Mouse (Mus musculus) cerebellum, adult (tissue): ENCODE data around the gene Sp9.

Source experiments
- ATAC-seq: cut with Nextera tagmentation; 2 replicates; pipeline ENCODE4 v1.9.2; 2017; ENCODE audit warnings: mild to moderate bottlenecking, moderate library complexity, mixed read lengths; ENCODE audit not compliant: insufficient number of reproducible peaks, low FRiP score, low TSS enrichment

The Sp9 gene

GRCm38 (mm10) chr2:73271459-73272161 lies at the start of gene Sp9:
Sp9 (plus strand) TSS chr2:73271925.
- ATAC-seq: no peak

GRCm38 (mm10) chr2:73231081-73231480 lies 40.6 kb upstream of the Sp9 start:
- no peak for ATAC-seq

GRCm38 (mm10) chr2:73241299-73241698 lies 30.4 kb upstream of the Sp9 start:
- ATAC-seq: no peak

DNA sequence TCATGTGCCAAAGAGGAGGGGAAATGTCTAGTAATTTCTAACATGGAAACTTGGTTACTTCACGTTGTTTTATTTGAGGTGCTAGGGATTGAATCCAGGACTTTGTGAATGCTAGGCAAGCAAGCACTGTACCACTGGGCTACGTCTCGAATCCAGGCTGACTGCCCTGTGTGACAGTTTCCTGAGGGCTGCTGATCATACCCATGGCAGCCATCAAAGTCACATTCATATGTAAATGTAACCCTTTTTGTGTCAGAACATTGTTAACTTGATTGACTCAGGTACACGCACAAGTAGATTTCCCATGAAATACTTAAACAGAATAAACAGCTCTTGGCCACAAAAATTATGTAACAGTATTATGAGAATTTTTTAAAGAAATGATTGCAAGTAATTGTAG lies 23.0 kb upstream of the Sp9 start:
- ATAC-seq: no peak

GRCm38 (mm10) chr2:73263172-73263765 lies 8.5 kb upstream of the Sp9 start:
- no peak for ATAC-seq

DNA sequence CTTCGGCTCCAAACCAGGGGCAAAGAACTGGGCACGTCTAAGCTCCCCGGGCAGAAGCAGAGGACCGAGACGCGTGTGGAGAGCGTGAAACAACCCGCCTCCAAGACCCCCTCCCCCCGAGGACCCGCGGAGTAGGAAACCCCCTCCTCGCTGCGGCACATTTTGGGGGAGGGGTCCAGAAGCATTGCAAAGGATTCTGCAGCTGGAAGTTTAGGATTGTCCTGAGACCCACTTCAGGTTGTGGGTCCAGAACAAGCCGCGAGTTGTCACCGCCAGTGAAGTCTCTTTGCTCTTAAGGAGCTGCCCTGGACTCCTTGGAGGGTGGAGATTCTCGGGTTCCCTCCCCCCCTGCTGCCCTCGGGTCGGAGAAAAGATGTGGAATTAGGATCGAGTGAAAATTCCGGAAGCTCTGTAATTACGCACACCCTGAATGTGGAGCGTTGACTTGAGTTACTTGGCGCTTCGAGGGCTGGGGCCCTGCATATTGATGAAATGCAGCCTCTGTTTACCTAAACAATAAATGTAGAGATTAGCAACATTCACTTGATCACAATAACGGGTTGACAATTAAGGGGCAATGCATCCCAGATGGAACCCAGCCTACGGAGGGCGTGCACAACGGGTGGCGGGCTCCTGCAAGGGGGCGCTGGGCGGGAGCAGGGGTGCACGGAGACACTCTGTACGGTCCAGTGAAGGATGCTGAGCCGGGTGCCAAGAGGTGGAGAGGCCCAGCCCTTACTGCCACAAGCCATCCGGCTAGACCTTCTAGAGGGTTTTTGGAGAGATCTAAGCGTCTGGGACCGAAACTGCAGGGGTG lies 7.7 kb upstream of the Sp9 start:
- ATAC-seq: no peak

GRCm38 (mm10) chr2:73264611-73265195 lies 7.0 kb upstream of the Sp9 start:
- no peak for ATAC-seq

- no peak for ATAC-seq
These were observed 5.7 kb upstream of the Sp9 start for GRCm38 (mm10) chr2:73266011-73266410.

- no peak for ATAC-seq
These were observed 5.1 kb upstream of the Sp9 start for GRCm38 (mm10) chr2:73266623-73267022.

DNA sequence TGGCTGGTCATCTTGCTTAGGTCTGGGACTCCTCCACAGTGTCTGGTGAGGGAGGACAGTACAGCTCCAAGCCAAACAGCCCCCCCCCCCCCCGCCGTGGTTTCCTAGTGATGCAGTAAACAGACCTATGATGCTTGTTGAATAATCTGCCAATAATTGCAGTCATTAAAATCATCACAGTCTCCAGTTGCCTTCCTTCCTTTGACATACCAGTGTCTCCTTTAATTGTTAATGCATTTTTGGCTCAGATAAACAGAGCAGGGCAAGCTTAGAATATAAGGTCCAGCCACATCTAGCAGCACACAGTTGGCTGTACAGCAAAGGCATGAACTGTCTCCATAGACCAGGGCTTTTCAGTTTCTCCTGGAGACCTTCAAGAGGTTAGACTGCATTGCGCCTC lies 4.5 kb upstream of the Sp9 start:
- no peak for ATAC-seq

GRCm38 (mm10) chr2:73267818-73268217 lies 3.9 kb upstream of the Sp9 start:
- ATAC-seq: no peak

DNA sequence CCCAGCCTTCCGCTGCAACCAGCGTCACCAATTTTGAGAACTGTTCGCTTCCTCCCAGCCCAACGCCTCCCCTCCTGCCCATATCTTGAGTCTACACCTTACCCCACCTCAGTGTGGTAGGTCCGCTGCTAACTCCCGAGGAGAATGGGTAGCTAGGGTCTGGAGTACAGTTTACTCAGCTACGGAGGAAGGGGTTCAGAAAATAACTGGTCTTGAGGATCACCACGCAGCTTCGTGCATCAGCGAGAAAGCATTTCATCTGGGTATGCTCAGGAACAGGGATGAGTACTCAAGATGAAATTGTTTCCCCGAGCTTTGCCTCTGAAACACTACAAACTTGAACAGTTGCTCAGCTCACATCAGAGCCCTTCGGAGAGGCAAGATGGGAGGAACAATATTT lies 3.4 kb upstream of the Sp9 start:
- no peak for ATAC-seq

GRCm38 (mm10) chr2:73268836-73269395 lies 2.8 kb upstream of the Sp9 start:
- no peak for ATAC-seq

GRCm38 (mm10) chr2:73269666-73270065 lies 2.1 kb upstream of the Sp9 start:
- ATAC-seq: no peak

DNA sequence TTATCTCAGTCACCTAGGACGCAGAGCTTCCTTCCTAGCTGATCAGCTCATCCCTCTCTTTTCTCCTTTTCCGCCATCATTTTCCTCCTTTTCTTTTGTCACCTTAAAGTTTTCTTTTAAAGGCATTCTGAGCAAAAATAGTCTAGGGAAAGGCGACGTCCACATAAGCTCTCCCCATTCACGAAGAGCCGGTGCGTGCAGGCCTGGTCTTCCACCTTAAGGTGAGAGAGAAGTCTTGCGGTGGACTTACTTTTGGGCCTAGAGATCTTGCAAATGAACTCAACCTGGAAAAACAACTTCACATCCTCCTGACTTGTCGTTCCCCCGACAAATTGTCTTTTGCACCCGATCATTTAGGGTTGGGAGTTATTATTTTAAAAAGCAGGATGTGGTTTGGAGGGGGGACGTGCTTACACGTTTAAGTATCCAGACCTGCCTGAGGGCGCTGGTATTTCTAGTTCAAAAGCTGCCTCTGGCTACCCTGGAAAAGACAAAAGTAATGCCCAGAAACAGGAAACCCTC lies 1.6 kb upstream of the Sp9 start:
- ATAC-seq: no peak

- no peak for ATAC-seq
These were observed 899 bp upstream of the Sp9 start for GRCm38 (mm10) chr2:73270593-73271458.

- ATAC-seq: no peak
These were observed 875 bp downstream of the Sp9 start for GRCm38 (mm10) chr2:73272351-73273248.

GRCm38 (mm10) chr2:73273249-73274118 lies 1.8 kb downstream of the Sp9 start:
- ATAC-seq: 0 out of 2 replicates have a peak, but pooled peaks have one; percentile 10
